Mouse (Mus musculus) liver (tissue): Measurements from ENCODE around the gene Eml3.
A peak's percentile ranks its signal among the peaks of the same experiment; 100 is the strongest.

Source experiments
- DNase-seq: peaks from one replicate; pipeline ENCODE4 v3.0.0-alpha.2; 2020; ENCODE audit warnings: mixed read lengths

Eml3 gene

DNA sequence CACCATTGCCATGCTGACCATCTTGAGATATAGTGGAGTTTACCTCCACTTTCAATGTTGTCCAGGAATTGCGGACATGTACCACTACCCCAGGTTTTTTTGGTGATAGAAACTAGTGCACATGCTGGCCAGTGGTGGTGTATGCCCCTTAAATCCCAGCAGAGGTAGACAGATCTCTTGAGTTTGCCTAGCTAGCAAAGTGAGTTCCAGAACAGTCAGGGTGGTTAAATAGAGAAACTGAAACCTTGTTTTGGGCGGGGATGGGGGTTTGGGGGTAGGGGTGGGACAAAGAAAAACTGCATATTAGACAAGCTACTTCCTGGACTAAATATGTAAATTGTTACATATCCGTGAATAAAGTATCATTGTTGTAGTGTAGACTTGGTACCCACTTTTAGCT lies 10.4 kb upstream of the Eml3 start:
- DNase-seq = no peak

DNA sequence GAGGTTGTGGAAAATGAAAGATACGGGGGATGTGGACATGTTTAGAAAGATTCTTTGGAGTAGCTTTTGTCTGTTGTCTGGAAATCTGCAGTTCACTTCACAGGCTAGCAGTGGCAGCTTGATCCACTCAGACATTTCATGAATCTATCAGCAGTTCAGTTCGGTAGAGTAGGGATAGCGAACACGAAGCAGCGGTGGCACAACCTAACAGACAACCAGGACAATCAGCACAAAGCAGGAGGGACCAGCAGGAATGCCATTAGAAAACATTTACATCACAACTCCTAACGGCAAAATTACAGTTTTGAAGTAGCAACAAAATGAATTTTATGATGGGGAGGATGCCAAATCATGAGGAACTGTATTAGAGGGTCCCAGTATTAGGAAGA lies 9.7 kb upstream of the Eml3 start:
- DNase-seq = no peak

DNA sequence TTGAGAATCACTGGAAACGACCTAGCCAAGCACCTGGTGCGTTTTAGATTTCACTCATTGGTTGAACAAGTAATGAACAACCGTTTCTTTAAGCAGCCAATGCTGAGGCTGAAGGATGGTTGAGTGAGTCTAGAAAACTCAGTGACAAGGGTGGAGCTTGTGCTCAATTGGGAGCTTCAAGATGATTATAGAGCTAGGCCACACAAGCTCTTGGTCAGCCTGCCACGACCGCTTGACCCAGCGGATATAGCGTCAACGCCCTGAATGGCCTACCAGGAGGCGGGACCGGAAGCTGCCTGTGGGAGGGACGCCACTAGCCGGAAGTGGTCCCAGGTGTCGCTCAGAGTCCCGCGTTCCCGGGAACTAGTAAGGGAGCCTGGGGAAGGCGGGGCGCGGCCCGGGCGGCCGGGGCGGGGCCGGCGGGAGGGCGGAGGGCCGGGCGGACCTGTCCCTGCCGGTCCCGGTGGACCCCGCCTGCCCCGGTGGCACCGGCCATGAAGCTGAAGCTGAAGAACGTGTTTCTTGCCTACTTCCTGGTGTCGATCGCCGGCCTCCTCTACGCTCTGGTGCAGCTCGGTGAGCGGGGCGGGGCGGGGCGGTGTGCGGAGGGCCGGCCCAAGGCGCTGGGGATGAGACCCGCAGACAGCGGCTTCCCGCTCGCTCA lies 9.1 kb upstream of the Eml3 start, which contains the start of gene B3gat3:
Gene B3gat3 (plus strand): TSS at position 302 of the 664 bp plus-strand sequence.
- DNase-seq = peak; percentile 94

DNA sequence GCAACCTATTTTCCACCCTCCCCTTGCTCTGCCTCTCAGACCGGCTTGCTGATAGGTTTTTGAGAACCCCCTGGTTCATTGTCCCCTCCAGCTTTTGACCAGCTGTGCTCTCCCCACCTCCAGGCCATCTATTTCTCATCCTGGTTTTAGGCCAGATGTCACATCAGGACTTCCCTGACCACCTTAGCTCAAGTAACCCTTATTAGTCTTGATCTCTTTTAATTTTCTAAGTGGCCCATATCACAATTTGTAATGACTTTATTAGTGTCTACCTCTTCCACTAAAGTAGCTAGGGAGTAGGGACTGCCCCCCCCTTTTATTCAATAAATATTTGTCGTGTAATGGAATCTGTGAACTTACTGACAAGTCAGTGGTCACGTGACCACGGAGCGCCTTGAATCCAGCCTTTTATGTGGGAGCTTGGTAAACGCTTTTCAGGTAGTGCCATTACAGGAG lies 8.5 kb upstream of the Eml3 start:
- peak; percentile 70 for DNase-seq

DNA sequence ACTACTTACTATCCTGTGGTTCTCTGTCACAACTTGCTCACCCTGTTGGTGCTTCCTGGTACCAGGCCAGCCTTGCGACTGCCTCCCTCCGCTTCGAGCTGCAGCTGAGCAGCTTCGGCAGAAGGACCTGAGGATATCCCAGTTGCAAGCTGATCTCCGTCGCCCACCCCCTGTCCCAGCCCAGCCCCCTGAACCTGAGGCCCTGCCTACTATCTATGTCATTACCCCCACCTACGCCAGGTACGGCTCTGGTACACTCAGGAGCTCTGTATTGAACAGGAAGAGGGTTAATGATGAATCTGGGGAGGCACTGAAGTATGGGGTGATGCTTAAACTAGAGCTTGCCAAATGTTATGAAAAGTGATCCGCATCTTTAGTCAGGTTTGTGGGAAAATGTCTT lies 7.6 kb upstream of the Eml3 start:
- no peak for DNase-seq

DNA sequence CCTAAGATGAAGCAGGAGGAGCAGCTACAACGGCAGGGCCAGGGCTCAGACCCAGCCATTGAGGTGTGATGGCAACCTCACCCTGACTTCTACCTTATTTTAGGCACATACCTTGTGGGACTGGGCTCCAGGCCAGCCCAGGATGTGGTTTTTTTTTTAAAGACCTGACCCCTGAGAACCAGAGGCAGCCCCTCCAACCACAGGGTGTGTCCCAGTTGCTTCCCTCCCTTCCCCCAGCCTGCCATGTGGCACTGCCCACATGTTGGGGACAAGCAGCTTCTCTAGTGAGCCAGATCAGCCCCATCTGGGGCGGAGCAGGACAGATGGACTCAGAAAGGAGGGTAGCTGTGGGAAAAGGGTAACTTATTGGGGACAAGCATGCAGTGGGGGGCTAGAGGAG lies 2.6 kb upstream of the Eml3 start:
- peak; percentile 32 for DNase-seq

DNA sequence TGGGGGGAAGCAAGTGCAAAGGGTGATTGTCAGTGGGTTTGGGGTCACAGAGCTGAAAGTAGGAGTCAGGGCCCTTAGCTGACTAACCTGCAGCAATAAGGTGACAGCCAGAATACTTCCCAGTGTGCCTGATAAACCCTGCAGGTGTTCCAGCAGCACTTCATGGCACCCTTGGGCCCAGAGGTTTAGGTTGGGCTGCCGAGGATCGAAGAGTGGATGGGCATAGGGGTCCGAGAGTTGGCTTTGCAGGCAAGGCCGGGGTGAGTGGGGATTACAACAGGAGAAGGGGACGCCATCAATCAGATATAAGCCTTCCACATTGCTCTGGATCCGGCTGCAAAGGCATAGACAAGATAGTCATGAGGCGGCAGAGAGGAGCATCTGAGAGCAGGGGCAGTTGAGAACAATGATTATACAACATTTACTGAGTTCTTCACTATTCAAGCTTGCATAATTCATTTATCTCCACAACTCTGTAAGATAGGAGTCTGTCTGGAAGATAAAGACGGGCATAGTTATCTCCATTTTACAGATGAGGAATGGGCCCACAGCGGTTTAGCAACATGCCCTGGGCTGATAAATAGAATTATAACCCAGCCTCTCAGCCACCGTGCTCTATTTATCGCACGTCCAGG lies 1.3 kb upstream of the Eml3 start:
- DNase-seq = peak; percentile 48

DNA sequence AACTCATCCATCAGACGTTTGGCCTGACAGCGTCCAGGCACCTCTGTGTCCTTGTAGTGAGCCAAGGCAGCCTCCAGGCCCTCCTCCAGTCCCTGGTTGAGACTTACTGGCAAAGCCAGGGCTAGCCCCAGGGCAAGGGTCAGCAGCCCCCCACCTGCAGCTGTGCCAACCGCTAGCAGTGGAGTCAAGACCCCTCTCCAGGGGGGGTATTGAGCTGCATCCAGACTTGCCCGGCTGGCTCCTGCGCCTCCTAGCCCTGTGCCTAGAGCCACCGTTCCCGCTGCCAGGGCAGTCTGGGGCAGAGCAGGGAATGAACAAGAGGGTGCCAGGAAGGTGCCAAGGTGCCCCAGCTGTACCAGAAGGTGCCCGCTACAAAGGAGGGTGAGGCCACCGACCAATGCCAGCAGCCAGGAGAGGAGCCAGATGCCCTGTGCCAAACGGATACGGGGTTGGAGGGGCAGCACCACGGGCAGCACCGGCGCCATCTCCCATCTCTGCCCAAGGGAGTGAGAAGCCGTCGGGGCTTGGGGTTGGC lies 596 bp upstream of the Eml3 start:
- DNase-seq = no peak

DNA sequence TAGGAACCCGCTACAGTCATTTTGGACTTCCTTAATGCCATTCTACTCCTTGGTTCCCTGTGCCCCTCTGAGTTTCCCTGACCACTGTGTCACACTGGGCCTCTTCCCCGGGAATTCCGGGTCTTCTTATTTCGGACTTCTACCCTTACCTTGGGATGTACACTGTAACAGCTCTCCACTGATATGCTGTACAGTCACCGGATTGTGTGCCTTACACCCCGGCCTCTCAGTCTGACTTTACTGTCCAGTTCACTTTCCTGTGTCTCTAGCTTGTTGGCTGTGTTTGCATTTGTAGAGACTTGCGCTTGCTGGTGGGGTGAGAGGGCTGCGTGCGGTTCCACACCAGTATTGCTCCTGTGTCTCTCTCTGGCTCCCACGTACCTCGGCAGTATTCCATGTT lies 765 bp downstream of the Eml3 start:
- DNase-seq = no peak

DNA sequence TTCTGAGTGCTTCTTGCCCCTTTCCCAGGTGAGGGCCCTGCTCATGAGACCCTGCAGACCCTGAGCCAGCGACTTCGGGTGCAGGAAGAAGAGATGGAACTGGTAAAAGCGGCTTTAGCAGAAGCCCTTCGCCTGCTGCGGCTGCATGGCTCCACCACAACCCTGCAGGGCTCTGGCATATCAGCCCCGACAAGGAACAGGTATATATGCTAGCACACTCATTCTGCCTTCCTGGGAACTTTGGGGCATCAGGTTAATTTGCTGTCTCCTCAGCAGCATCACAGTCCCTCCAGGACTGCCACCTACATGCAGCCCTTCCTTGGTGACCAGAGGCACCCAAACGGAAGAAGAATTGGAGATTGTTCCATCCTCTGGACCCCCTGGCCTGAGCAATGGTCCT lies 1.4 kb downstream of the Eml3 start:
- no peak for DNase-seq

DNA sequence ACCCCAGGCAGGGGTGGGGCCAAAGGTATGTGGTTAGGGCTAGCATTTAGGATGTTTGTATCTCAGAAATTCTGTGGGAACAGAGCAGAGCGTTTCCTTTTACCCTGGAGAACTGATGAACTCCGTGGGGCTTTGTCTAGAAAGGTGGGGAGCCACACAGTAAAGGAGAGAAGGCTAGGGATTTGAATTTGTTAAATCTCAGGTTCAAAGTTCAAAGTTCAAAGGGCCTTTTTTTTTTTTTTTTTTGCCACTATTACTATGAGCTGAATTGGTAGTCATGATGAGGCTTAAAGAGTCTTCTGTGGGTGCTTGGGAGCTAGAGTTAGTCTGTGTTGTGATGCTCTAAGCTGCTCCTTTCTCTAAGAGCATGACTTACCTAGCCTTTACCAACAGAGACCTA lies 7.4 kb downstream of the Eml3 start:
- DNase-seq = no peak

DNA sequence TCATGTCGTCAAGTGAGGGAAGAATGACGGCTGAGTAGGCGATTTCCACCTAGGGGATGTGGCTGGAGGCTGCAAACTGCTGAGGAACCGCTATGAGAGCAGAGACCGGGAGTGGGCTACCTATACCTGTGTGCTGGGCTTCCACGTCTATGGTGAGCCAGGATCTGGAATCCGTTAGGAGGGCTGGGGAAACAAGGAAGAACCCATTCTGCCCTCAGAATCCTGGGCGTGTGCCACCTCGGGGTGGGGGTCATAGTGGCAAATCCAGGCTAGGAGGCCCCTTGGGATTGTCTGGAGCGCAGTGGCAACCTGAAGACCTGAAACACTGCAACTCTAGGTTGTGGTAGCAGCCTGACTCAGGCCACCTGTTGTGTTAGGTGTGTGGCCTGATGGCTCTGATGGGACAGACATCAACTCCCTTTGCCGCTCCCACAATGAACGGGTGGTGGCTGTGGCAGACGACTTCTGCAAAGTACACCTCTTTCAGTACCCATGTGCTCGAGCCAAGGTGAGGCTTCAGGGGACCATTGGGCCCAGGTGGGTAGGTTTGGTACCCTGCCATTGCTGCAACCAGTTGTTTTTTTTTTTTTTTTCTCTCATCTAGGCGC lies 11.3 kb downstream of the Eml3 start:
- DNase-seq = no peak

DNA sequence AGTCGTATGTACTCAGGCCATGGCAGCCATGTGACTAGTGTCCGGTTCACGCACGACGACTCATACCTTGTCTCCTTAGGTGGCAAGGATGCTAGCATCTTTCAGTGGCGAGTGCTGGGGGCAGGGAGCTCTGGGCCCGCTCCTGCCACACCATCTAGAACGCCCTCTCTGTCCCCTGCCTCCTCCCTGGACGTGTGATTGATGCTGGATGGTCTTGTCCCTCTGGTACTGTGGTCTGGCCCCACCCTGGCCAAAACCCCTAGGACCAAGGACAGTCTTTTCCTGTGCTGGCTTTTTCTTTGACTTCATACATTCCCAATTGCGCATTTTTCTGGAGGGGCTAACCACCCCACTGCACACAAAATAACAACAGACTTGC lies 11.8 kb downstream of the Eml3 start:
- DNase-seq = no peak

DNA sequence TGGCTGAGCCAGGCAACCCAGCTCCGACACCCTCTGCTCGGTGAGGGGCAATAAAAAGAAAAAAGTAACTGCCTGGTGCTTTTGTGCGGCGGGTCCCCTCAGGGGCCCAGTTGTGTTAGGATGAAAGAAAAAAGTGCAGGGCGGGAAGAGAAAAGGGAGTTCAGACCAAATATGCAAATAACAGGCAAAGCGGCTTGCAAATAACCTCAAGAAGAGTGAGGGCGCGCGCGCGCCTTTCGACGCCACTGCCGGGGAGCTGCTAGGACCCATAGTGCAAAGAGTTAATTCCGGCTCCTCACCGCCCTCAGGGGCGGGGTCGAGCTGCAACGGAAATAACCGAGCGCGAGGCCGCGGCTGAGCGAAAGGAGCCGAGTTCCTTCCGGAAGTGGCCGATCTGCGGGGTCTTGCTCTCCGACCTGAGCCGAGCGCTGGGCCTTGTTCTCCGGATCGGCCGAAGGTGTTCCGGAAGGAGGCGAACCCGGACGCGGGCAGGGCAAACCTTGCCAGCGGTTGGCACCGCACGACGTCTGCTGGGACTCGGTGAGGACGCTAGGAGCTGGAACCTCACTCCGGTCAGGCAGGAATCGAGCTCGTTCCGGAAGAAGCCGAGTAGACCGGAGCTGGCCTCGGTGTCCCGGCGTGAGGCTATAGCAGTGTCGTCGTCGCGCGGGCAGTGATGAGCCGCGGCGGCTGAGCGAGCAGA lies 12.3 kb downstream of the Eml3 start, which contains the start of gene Mta2:
Gene Mta2 (plus strand): TSS at position 361 of the 703 bp plus-strand sequence.
- DNase-seq = peak; percentile 97

DNA sequence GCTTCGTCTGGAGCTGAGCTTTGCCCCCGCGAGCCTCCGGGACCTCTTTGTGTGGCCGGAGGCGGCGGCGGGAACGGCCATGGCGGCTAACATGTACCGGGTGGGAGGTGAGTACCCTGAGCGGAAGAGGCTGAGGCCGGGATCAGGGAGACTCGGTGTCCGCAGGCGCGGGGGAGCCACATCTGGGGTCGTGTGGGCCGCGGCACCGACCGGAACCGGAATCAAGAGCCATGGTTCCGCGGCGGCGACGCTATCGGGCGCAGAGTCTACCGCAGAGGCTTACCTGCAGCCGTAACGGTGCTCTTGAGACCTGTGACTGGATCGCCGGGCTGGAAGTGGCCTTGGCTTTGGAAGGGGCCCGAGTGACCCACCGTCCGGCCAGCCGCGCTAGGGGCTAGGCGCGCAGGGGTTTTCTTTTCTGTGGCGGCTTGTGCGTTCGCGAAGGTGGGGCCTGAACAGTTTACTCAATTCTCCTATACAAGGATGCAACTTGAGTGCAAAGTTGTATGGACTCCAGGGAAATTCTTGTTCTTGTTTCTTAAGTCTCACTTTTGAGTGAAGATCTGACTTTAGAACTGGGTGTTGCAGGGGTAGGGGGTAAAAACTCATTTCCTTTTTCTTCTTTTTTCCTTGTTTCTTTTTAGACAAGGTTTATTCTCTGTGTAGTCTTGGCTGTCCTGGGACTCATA lies 13.1 kb downstream of the Eml3 start:
- DNase-seq = peak; percentile 63

DNA sequence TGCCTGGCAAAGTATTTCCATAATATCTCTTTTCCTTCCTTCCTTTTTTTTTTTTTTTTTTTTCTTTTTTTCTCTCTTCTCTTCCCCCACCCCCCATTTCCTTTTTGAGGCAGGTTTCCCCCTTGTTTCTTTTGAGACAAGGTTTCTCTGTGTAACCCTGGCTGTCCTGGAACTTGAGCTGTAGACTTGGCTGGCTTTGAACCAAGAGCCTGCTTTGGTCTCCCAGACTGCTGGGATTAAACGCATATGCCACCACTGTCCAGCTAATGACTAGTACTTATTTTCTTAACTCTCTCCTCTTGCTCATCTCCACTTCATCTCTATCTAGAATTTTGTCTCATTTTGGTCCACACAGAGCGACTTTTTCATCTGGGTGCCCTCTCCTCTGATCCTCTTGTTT lies 13.7 kb downstream of the Eml3 start:
- DNase-seq = no peak

DNA sequence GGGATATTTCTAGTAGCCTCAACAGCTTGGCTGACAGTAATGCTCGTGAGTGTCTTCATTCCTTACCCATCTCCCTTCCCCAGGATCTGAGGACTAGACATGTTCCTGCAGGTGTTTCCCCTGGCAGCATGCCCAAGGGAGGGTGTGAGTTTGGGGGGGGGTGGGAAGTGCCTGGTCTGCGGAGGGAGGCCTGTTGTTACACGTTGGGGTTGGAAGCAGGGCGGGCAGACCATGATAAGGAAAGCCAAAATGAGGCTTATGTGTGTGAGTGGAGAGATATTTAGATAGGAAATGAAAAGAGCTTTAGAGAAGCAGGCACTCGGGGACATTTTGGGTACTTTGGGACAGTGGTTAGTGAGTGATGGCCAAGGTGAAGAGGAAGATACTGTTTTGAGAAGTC lies 14.7 kb downstream of the Eml3 start:
- peak; percentile 84 for DNase-seq

DNA sequence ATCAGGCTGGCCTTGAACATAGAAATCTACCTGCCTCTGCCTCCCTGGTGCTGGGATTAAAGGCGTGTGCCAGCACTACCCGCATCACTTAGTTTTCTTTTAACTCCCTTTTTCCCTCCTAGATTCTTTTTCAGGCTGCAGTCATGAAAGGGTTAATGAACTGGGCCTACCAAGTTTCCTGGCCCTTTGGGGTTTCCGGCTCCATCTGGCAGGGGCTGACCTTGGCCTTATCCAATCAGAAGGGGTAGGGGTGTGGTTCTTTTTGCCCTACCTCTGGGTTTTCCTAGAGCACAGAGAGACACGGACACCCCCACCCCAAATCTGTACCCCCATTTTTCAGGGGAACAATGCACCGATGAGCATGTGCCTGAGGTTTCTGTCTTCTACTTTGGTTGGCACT lies 15.4 kb downstream of the Eml3 start:
- peak; percentile 80 for DNase-seq

DNA sequence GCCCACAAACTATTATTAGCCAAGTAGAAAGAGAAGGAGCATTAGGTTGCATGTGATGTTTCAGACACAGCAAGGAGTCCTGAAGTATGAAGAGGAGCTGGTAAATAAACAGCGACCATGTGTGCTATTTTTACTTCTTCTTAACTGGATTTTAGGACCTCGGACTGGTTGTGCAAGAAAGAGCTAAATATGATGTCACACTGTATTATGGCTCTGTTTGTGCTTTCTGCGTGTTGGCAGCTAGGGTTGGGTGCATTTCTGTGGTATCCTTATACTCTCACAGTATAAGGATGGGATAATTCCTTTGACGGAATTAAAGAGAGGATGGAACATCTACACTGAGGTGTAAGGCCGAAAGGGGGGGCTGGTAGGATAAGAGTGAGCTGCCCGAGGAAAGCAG lies 15.9 kb downstream of the Eml3 start:
- no peak for DNase-seq

DNA sequence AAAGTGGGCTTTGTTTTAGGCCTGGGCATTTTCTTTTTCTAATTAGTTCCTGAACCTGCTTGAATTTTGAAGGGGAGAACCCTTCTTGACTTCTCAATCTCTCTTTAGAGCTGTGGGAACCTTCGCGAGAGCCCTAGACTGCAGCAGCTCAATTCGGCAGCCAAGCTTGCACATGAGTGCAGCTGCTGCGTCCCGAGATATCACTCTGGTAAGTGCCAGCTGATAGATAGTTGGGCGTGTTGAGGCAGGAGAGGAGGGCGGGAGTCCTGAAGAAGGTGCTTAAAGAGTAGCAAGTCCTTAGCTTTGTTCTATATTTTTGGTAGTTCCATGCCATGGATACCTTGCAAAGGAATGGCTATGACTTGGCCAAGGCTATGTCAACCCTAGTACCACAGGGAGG lies 17.6 kb downstream of the Eml3 start:
- DNase-seq = peak; percentile 67

DNA sequence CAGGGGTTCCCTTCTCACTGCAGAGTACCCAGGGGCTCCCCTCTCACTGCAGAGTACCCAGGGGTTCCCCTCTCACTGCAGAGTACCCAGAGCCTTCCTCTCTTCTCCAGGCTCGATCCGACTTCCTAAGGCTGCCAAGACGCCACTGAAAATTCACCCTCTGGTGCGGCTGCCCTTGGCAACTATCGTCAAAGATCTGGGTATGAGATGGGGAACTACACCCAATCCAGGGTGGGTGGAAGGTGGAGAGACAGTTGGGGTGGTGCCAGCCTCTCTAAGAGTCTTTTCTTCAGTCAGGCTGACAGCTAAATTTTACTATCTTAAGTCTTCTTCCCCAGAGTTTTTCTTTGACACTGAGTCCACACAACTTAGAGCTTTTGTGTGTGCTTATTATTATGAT lies 20.8 kb downstream of the Eml3 start:
- no peak for DNase-seq

DNA sequence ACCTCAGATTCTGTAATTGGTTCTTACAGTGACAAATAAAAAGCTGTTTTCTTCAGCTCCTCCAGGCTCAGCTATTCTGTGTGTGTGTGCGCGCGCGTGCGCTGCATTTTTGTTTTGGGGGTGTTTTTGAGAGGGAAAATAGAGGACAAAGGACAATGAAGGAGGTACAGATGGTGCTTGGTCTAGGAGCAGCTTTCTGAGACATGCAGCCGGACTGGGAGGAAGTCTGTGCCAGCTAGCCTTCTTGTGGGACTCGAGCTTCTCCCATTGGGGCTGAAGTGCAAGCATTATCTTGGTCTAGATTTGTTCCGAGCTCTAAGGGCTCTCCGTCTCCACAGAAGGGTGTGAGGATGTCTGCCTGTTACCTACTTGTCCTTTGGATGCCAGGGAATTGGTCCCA lies 22.9 kb downstream of the Eml3 start:
- DNase-seq = no peak
